8 mouse cellular contexts compared by ENCODE assay signal in the genomic region with DNA sequence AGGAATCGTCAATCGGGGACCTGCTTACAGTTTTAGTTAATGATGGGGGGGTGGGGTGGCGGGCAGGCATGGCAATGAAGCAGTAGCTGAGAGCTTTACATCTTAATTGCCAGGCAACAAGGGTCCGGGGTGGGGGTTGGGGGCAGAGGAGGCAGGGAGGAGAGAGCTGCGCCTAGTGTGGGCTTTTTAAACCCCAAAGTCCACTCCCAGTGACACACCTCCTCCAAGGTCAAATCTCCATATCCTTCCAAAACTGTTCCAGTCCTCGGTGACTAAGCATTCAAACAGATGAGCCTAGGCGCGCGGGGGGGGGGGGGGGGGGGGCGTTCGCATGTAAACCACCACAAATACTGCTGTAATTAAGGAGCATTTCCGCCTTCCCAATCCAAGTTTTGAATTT. TPM values are rescaled to one million over a fixed set of nuclear protein-coding genes. Genes with fewer than 3 reads are reported as not detected.
DNase-seq lines count a peak whose midpoint lies in the region; ATAC-seq lines count a peak whose summit lies in the region.

No protein-coding gene starts in this region.

- intact Hi-C loops in gastrocnemius, postnatal 14 days (cut with DNase I; ENCODE audit: low total_unique reads), result no loop called here

- no peak for DNase-seq in lung, postnatal 36 days
- DNase-seq in cerebellum, postnatal 14 days, result peak; percentile 32 to 52
- DNase-seq in neural tube, embryonic 10.5 days (ENCODE audit: extremely low spot score, low spot score), result peak; percentile 40
- no peak for DNase-seq in gastrocnemius, postnatal 14 days
- DNase-seq in left cerebral cortex, adult 11 months (ENCODE audit: low spot score), result no peak

- no peaks in the 10 kb centered on the region for H3K27me3 ChIP-seq in lung, embryonic 16.5 days (ENCODE audit: control insufficient read depth, insufficient read depth, low read depth, low read length)
- H3K27me3 ChIP-seq in heart, embryonic 13.5 days (replicated peaks), result no peaks in the 10 kb centered on the region
- H3K27me3 ChIP-seq in limb, embryonic 12.5 days, result no peaks in the 10 kb centered on the region

- 30% methylated on average over 9 of the region's 12 CpGs for WGBS in lung, embryonic 16.5 days
- 28% methylated on average over 9 of the region's 12 CpGs for WGBS in heart, embryonic 13.5 days
- WGBS in limb, embryonic 12.5 days, result 33% methylated on average over 8 of the region's 12 CpGs

- H3K36me3 ChIP-seq in lung, embryonic 16.5 days (ENCODE audit: control insufficient read depth, insufficient read depth, low read length), result peaks cover 4% of the 10 kb centered on the region; the same call in 1 of the 2 replicates
- H3K36me3 ChIP-seq in heart, embryonic 13.5 days, result peaks cover 20% of the 10 kb centered on the region
- peaks cover 9% of the 10 kb centered on the region; the same call in 1 of the 2 replicates for H3K36me3 ChIP-seq in limb, embryonic 12.5 days

- H3K9ac ChIP-seq in lung, embryonic 16.5 days (ENCODE audit: low read length), result peak overlapping the region; percentile 86
- H3K9ac ChIP-seq in heart, embryonic 13.5 days, result peak overlapping the region; percentile 84
- peak overlapping the region; percentile 45 for H3K9ac ChIP-seq in limb, embryonic 12.5 days (replicated peaks)

- ATAC-seq in lung, embryonic 16.5 days (ENCODE audit: low read depth), result peak; percentile 8; the same call in 1 of the 2 replicates
- 0 out of 2 replicates have a peak, but pooled peaks have one; percentile 4 for ATAC-seq in heart, embryonic 13.5 days (ENCODE audit: extremely low read depth, insufficient number of reproducible peaks, low FRiP score, low TSS enrichment)
- ATAC-seq in limb, embryonic 12.5 days (ENCODE audit: insufficient number of reproducible peaks, insufficient read depth, low FRiP score, low TSS enrichment, low read depth), result no peak

- peaks cover 3% of the 10 kb centered on the region; the same call in 1 of the 2 replicates for H3K4me1 ChIP-seq in lung, embryonic 16.5 days (replicated peaks; ENCODE audit: control insufficient read depth, insufficient read depth, low read length)
- H3K4me1 ChIP-seq in heart, embryonic 13.5 days, result peaks cover 9% of the 10 kb centered on the region
- H3K4me1 ChIP-seq in limb, embryonic 12.5 days (replicated peaks), result 0 out of 2 replicates have a peak, but pooled peaks cover 4% of the 10 kb centered on the region

- H3K27ac ChIP-seq in lung, embryonic 16.5 days (ENCODE audit: low read length), result peak overlapping the region; percentile 94
- peak overlapping the region; percentile 94 for H3K27ac ChIP-seq in heart, embryonic 13.5 days (replicated peaks)
- peak overlapping the region; percentile 87 for H3K27ac ChIP-seq in limb, embryonic 12.5 days

- H3K4me2 ChIP-seq in lung, embryonic 16.5 days (ENCODE audit: low read depth, low read length), result peak overlapping the region; percentile 57
- peak overlapping the region; percentile 70 for H3K4me2 ChIP-seq in heart, embryonic 13.5 days
- peak overlapping the region; percentile 65 for H3K4me2 ChIP-seq in limb, embryonic 12.5 days

- no peaks in the 10 kb centered on the region for H3K9me3 ChIP-seq in lung, embryonic 16.5 days (ENCODE audit: control insufficient read depth, low read length)
- peaks cover 6% of the 10 kb centered on the region; the same call in 1 of the 2 replicates for H3K9me3 ChIP-seq in heart, embryonic 13.5 days
- H3K9me3 ChIP-seq in limb, embryonic 12.5 days, result 0 out of 2 replicates have a peak, but pooled peaks cover 4% of the 10 kb centered on the region

- H3K4me3 ChIP-seq in lung, embryonic 16.5 days (ENCODE audit: low read length), result peak overlapping the region; percentile 75
- H3K4me3 ChIP-seq in heart, embryonic 13.5 days, result peak overlapping the region; percentile 74
- H3K4me3 ChIP-seq in limb, embryonic 12.5 days (replicated peaks), result peak overlapping the region; percentile 82

RNA-seq across cellular contexts. Expression of a gene that starts 0.5 kb away (rescaled TPM):
- polyA plus RNA-seq in lung, embryonic 16.5 days (2015; fragmentation: Nextera tagmentation; extraction: Ambion mirVana), result 232 and 234 TPM in 2 replicates
- polyA plus RNA-seq in heart, embryonic 13.5 days (2015; fragmentation: Nextera tagmentation; extraction: Ambion mirVana), result 181 and 194 TPM in 2 replicates
- 249 and 250 TPM in 2 replicates for polyA plus RNA-seq in limb, embryonic 12.5 days (2016; fragmentation: Nextera tagmentation; extraction: Ambion mirVana)
- 100 to 1,000 TPM; 106 to 107 TPM for total RNA-seq in gastrocnemius, postnatal 14 days (2021)

RNA-seq across cellular contexts. Expression of a gene that starts 37.3 kb away (rescaled TPM):
- 582 and 594 TPM in 2 replicates for polyA plus RNA-seq in lung, embryonic 16.5 days (2015; fragmentation: Nextera tagmentation; extraction: Ambion mirVana)
- 453 and 467 TPM in 2 replicates for polyA plus RNA-seq in heart, embryonic 13.5 days (2015; fragmentation: Nextera tagmentation; extraction: Ambion mirVana)
- 611 and 672 TPM in 2 replicates for polyA plus RNA-seq in limb, embryonic 12.5 days (2016; fragmentation: Nextera tagmentation; extraction: Ambion mirVana)
- 100 to 1,000 TPM; 381 to 435 TPM for total RNA-seq in gastrocnemius, postnatal 14 days (2021)

Comparison
In these comparisons a context has a peak if more than half of its experiments do, and no peak if none do; other contexts are left out.
1. DNase-seq: peak in cerebellum, postnatal 14 days (2 of 2) and neural tube, embryonic 10.5 days (single experiment); none in lung, postnatal 36 days (single experiment), gastrocnemius, postnatal 14 days (single experiment) and left cerebral cortex, adult 11 months (single experiment).
2. Peak in every context shown above with its lines, with median percentiles within 50 percentile points of each other: H3K27ac ChIP-seq, H3K4me2 ChIP-seq, H3K4me3 ChIP-seq and H3K9ac ChIP-seq.